Mouse (Mus musculus) naive thymus-derived CD4-positive, alpha-beta T cell, adult 2 months (primary cell): ENCODE measurements around the gene Cdh20.

Experiments
- DNase-seq: peaks from one replicate; pipeline ENCODE4 v3.0.0-alpha.2; 2011; ENCODE audit warnings: low read depth

Gene Cdh20

GRCm38 (mm10) chr1:104768371-104769249 is at the start of gene Cdh20:
Cdh20 (plus strand) TSS chr1:104768529.
- DNase-seq: no peak

DNA sequence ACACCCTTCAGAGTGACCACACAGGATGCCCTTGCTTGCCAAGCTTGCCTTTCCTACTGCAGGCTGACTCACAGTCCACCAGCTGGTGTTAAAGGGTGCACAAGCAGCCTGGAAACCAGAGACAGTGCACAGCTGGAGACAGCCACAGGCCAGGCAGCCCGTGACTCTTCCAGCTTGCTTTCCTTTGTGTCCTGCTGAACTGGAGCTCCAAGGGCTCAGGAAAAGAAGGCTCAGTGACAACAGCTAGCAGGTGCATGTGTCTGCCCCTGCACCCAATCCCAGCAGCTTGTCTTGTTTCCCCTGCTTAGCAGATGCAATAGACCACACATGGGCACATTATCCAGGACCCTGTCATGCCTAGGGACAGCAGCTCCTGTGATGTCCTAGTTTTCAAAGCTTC is 21.5 kb upstream of the Cdh20 start:
- no peak for DNase-seq

- no peak for DNase-seq
Observed at GRCm38 (mm10) chr1:104747438-104747837, 20.9 kb upstream of the Cdh20 start.

DNA sequence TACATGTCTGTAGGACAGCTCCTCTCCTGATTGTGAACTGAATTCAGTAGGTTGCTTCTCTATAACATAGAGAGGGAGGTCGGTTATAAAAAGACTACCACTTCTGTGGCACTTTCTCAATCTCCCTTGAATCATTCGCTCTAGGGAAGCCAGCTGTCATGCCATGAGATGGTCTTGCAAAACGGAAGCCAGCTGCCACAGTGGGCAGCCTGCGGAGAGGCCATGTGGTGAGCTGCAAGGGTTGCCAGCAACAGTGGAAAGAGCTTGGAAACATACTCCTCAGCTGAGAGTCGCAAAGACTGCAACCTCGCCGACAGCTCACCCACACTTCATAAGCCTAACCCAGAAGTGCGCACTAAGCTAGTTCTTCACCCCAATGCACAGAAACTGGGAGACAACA is 13.8 kb upstream of the Cdh20 start:
- no peak for DNase-seq

DNA sequence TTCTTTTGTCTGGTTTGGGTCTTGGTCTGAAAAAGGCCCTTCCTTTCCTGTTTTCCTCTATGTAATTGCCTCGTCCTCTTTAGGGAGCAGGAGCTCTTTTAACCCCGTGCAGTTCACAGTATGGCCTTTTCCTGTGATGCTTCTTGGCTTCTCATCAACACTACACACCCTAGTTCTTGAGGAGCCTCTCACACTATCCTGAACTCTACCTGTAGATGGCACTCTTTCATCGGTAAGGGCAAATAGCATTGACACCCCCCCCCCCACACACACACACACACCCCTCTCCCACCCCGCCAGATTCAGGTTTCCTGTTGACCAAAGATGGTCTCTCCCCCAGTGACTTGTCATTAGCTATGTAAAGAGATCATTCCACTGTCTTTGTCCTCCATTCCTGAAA is 12.4 kb upstream of the Cdh20 start:
- DNase-seq: no peak

DNA sequence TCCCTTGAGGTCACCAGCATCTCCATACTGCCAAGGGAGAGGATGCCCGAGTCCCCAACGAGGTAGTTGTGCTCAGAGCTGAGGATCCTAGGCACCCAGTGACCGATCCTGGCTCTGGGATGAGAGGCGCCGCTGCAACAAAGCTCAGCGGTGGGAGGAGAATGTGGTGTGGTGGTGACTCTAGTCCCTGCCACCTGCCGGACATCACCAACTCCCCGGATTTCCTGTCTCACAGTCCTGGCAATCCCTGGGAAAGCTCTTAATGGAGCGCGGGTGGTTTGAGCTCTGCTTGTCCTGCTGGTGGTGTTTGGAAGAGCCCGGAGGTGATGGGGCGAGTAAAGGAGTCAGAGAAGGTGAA is 900 bp downstream of the Cdh20 start:
- no peak for DNase-seq

GRCm38 (mm10) chr1:104771937-104772336 is 3.6 kb downstream of the Cdh20 start:
- no peak for DNase-seq

- no peak for DNase-seq
Observed at GRCm38 (mm10) chr1:104773207-104773606, 4.9 kb downstream of the Cdh20 start.

DNA sequence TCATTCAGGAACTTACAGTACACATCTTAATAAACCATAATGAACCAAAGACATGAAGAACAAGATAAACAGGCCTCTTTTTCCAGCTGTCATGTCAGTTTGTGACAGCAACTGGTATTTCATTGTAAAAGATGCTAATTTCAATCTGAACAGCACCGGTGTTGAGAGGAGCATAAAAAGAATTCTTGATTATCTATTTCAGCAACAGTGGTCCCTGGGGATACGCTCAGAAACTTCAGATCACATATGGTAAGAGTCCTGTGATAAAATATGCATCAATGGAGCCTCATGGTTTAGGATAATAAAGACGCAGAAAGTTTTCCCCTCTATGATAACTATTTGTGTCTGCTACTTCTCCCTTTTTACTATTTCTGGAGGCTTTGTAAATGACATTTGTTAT is 25.2 kb downstream of the Cdh20 start:
- DNase-seq: no peak

DNA sequence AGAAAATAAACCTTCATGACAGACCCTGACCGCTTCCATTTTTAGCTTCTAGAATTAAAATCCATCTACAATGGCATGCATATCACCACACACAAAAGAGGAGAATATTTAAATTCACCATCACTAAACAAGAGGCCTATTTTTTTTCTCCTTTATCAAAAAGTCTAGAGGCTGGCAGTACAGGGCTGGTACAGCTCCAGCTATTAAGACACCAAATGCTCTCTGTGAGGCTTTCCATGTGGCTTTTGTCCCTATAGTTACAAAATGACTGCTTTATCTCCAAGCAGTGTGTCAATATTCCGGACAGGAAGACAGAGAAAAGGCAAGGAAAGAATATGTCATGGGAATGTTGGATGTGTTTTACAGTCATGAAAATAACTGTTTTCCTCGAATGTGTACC is 27.8 kb downstream of the Cdh20 start:
- DNase-seq: no peak

DNA sequence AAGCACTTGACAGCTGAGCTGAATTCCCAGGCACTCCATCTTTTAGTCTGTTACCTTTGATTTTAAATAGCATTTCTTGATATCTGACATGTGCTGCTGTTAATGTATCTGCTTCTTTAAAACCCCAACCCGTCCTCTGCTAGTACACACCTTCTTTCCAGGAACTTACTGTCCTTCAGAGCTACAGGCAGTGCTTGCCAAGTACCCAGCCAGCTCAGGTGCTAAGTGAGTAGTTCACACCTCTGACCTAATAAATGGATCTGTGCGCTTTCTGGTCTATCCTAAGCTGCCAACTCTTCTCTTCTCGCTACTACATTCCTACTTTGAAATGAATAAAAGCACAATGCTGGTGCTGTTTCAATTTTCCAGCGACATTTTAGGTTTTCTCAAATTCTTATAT is 28.8 kb downstream of the Cdh20 start:
- no peak for DNase-seq

- DNase-seq: no peak
Observed at GRCm38 (mm10) chr1:104804746-104805145, 36.4 kb downstream of the Cdh20 start.

- DNase-seq: no peak
Observed at GRCm38 (mm10) chr1:104807214-104807613, 38.9 kb downstream of the Cdh20 start.

DNA sequence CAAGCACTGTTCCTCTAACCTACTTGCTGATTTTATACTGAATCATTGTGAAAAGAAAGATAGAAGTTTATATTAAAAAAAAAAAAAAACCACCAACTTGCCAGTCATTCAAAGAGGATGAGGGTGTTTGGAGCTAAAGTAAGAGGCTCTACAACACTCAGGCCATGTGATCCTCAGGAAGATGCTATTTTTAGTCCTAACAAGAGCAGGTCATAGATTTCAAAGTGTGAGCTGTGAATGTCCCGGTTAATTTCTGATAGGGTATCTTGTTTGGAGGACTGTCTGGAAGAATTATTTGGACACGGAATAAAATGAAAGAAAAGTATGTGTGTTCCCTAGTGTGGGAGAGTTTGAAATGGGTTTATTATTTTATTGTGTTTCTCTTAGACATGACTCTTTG is 49.2 kb downstream of the Cdh20 start:
- no peak for DNase-seq

- DNase-seq: no peak
Observed at GRCm38 (mm10) chr1:104828106-104828505, 59.8 kb downstream of the Cdh20 start.

DNA sequence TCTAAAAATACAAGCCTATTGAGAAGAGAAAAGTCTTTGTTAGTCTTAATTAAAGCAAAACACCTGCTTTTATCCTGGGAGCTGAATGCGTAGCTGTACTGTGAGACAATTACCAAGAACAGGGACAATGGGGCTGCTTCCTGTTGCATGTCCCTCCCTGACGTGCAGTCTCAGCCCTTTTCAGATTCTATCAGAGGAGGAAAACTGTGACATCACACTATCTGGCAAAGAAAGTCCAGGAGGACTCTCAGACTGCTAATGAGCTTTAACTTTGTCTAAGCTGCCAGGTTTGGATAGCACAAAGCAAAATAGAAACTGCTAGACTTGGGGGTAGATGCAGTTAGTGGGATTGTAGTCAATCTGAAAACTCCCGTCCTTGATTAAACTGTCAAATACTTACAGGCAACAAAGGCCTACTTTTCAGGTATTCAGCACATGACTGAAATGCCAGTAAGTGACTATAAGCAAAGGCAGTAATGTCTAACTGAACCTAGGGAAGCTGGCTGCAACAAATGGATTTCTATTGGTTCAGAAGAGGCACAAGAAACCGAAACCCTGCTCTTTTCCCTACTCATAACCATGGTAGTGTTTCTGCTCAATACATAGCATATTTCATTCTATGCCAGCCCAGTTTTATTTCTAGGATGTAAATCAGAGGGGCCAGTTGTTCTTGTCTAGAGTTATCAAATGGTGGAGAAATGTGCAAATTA is 70.0 kb downstream of the Cdh20 start:
- no peak for DNase-seq

- no peak for DNase-seq
Observed at GRCm38 (mm10) chr1:104839051-104839450, 70.7 kb downstream of the Cdh20 start.

DNA sequence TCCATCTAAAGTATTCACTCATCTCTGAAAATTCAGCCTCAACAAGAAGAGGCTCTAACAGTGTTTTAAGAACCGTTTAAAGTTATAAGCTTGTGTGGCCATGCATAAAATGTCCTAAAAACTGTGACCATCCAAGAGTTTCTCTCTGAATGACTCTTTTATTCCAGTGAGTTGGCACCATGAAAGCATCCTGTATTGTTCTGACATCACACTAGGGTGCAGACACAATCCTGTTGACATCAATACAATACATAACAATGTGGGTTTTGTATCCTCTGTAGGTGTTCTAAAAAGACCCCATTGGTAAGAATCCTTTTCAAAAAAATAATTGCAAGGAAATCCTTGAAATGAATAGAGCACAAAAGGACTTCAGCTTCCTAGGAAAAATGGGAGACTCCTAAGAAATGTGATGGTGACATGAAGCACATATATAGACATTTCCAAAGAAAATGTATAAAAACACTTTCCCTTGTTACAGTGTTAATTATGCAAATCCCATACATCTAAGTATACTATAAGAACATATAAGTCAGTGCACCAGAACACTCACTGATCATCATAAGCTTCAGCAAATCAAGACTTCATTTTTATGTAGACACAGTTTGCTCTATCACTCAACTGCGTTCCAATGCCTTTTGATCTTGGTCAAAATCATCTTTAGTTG is 80.1 kb downstream of the Cdh20 start:
- no peak for DNase-seq

DNA sequence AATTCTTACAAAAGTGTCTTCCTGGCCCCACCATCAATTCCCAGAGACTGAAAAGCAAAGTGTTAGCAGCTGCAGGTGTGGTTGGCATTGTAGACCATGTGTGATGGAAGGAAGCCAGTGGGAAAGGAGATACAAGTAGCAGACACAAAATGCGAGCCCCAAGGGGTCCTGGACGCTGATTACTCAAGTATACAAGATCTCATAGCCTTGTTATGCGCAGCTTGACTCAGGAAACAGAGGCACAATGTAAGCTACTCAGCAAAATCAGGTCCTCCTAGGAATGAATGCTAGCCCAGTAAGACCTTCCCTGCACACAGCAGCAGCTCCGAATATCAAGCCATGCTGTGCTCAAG is 80.6 kb downstream of the Cdh20 start:
- DNase-seq: no peak

GRCm38 (mm10) chr1:104877384-104877783 is 109.1 kb downstream of the Cdh20 start:
- DNase-seq: no peak

- DNase-seq: no peak
Observed at GRCm38 (mm10) chr1:104901815-104902214, 133.5 kb downstream of the Cdh20 start.

GRCm38 (mm10) chr1:104903409-104903808 is 135.1 kb downstream of the Cdh20 start:
- no peak for DNase-seq

DNA sequence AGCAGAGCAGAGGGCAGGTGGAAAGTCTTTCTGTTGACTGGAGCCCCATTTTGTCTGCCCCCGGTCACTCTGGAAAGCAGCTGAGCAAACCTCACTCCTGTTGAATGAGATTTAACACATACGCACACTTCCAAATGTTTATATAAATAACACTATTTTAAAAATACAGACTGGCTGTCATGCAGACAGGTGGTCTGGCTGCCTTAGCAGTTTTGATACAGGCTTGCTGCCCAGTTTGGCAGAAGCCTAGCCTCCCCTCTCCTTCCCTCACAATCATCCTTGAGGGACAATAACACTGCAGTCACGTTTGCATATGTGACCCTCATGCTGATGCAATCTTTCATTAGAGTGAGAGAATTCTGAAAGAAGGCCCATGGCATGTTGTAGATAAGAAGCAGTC is 144.1 kb downstream of the Cdh20 start:
- no peak for DNase-seq
